Comparison of ENCODE assay signal across 8 mouse cellular contexts in genomic region chr7:28544051-28544601, GRCm38 (mm10). TPM values are rescaled to one million over a fixed set of nuclear protein-coding genes. Genes with fewer than 3 reads are reported as not detected.
DNase-seq lines count a peak whose midpoint lies in the region; ATAC-seq lines count a peak whose summit lies in the region.

No protein-coding gene starts in this region.

- 11% methylated on average over 23 of the region's 27 CpGs for WGBS in heart, embryonic 15.5 days
- 2% methylated on average over 25 of the region's 27 CpGs for WGBS in hindbrain, embryonic 10.5 days
- WGBS in neural tube, embryonic 14.5 days: 3% methylated on average over 22 of the region's 27 CpGs

- no peak for DNase-seq in heart, postnatal 10 days
- peak; percentile 58 for DNase-seq in hindbrain, embryonic 10.5 days (ENCODE audit: low spot score)
- DNase-seq in kidney, postnatal 36 days: peak; percentile 56 to 71
- no peak for DNase-seq in urinary bladder, postnatal 36 days (ENCODE audit: low spot score in 2 of 2)
- DNase-seq in spleen, postnatal 10 days (ENCODE audit: low spot score in 2 of 2): no peak

- peak overlapping the region; percentile 49 for H3K4me2 ChIP-seq in heart, embryonic 15.5 days
- H3K4me2 ChIP-seq in neural tube, embryonic 14.5 days (ENCODE audit: low read depth, low read length): peak overlapping the region; percentile 25

- no peaks in the 10 kb centered on the region for H3K36me3 ChIP-seq in heart, embryonic 15.5 days
- H3K36me3 ChIP-seq in hindbrain, embryonic 10.5 days: no peaks in the 10 kb centered on the region
- no peaks in the 10 kb centered on the region for H3K36me3 ChIP-seq in neural tube, embryonic 14.5 days (ENCODE audit: control insufficient read depth, insufficient read depth, low read length)

- no peak for ATAC-seq in heart, embryonic 15.5 days (replicated peaks; ENCODE audit: insufficient number of reproducible peaks, insufficient read depth, low FRiP score, low read depth)
- peak; percentile 23; the same call in 1 of the 2 replicates for ATAC-seq in neural tube, embryonic 14.5 days (ENCODE audit: low read depth)
- no peak for ATAC-seq in megakaryocyte, adult 5-6 weeks (ENCODE audit: poor library complexity, severe bottlenecking)

- peaks cover 16% of the 10 kb centered on the region for H3K4me1 ChIP-seq in heart, embryonic 15.5 days (replicated peaks)
- H3K4me1 ChIP-seq in hindbrain, embryonic 10.5 days (replicated peaks): peaks cover 43% of the 10 kb centered on the region
- H3K4me1 ChIP-seq in neural tube, embryonic 14.5 days (ENCODE audit: control insufficient read depth, insufficient read depth, low read length): peaks cover 6% of the 10 kb centered on the region; the same call in 1 of the 2 replicates

- peaks cover 59% of the 10 kb centered on the region for H3K27me3 ChIP-seq in heart, embryonic 15.5 days
- peaks cover 50% of the 10 kb centered on the region for H3K27me3 ChIP-seq in hindbrain, embryonic 10.5 days (ENCODE audit: insufficient read depth, poor library complexity, severe bottlenecking)
- H3K27me3 ChIP-seq in neural tube, embryonic 14.5 days (ENCODE audit: control insufficient read depth, insufficient read depth, low read length): peaks cover 11% of the 10 kb centered on the region

- no peak overlapping the region for H3K27ac ChIP-seq in heart, embryonic 15.5 days
- H3K27ac ChIP-seq in hindbrain, embryonic 10.5 days: peak overlapping the region; percentile 79
- no peak overlapping the region for H3K27ac ChIP-seq in neural tube, embryonic 14.5 days (ENCODE audit: low read depth, low read length)

- no peaks in the 10 kb centered on the region for H3K9me3 ChIP-seq in heart, embryonic 15.5 days (replicated peaks)
- H3K9me3 ChIP-seq in hindbrain, embryonic 10.5 days: no peaks in the 10 kb centered on the region
- no peaks in the 10 kb centered on the region for H3K9me3 ChIP-seq in neural tube, embryonic 14.5 days (ENCODE audit: control insufficient read depth, low read length)

- intact Hi-C loops in heart, postnatal 10 days (cut with DNase I): no loop called here

- 0 out of 2 replicates have a peak overlapping the region, but pooled peaks have one; percentile 1 for H3K4me3 ChIP-seq in heart, embryonic 15.5 days
- H3K4me3 ChIP-seq in hindbrain, embryonic 10.5 days: peak overlapping the region; percentile 49
- H3K4me3 ChIP-seq in neural tube, embryonic 14.5 days (ENCODE audit: low read depth, low read length): no peak overlapping the region

- no peak overlapping the region for H3K9ac ChIP-seq in heart, embryonic 15.5 days
- no peak overlapping the region for H3K9ac ChIP-seq in neural tube, embryonic 14.5 days (replicated peaks; ENCODE audit: low read depth, low read length)

RNA-seq across cellular contexts. Expression of gene Nccrp1, which starts 2.9 kb away (rescaled TPM):
- not detected in 2 replicates for polyA plus RNA-seq in heart, embryonic 15.5 days (2015; fragmentation: Nextera tagmentation; extraction: Ambion mirVana)
- total RNA-seq in heart, postnatal 10 days (2021): not detected
- 0.10 TPM in 1 of 2 replicates, not detected in the other for polyA plus RNA-seq in hindbrain, embryonic 10.5 days (2016; fragmentation: Nextera tagmentation; extraction: Ambion mirVana)
- polyA plus RNA-seq in neural tube, embryonic 14.5 days (2014; fragmentation: Nextera tagmentation; extraction: Ambion mirVana): 0.17 TPM in 1 of 2 replicates, not detected in the other
- 1.4 and 2.2 TPM in 2 replicates for total RNA-seq in megakaryocyte, adult 5-6 weeks (2015)
- total RNA-seq in megakaryocyte, adult 5-6 weeks (2017): 0.26 TPM in 1 of 2 replicates, not detected in the other

RNA-seq across cellular contexts. Expression of gene Sycn, which starts 3.4 kb away (rescaled TPM):
- polyA plus RNA-seq in heart, embryonic 15.5 days (2015; fragmentation: Nextera tagmentation; extraction: Ambion mirVana): not detected in 2 replicates
- not detected for total RNA-seq in heart, postnatal 10 days (2021)
- not detected in 2 replicates for polyA plus RNA-seq in hindbrain, embryonic 10.5 days (2016; fragmentation: Nextera tagmentation; extraction: Ambion mirVana)
- polyA plus RNA-seq in neural tube, embryonic 14.5 days (2014; fragmentation: Nextera tagmentation; extraction: Ambion mirVana): not detected in 2 replicates
- total RNA-seq in megakaryocyte, adult 5-6 weeks (2015): not detected in 2 replicates
- total RNA-seq in megakaryocyte, adult 5-6 weeks (2017): not detected in 2 replicates

RNA-seq across cellular contexts. Expression of gene Ifnl3, which starts 21.5 kb away (rescaled TPM):
- polyA plus RNA-seq in heart, embryonic 15.5 days (2015; fragmentation: Nextera tagmentation; extraction: Ambion mirVana): not detected in 2 replicates
- not detected for total RNA-seq in heart, postnatal 10 days (2021)
- not detected in 2 replicates for polyA plus RNA-seq in hindbrain, embryonic 10.5 days (2016; fragmentation: Nextera tagmentation; extraction: Ambion mirVana)
- not detected in 2 replicates for polyA plus RNA-seq in neural tube, embryonic 14.5 days (2014; fragmentation: Nextera tagmentation; extraction: Ambion mirVana)
- not detected in 2 replicates for total RNA-seq in megakaryocyte, adult 5-6 weeks (2015)
- total RNA-seq in megakaryocyte, adult 5-6 weeks (2017): not detected in 2 replicates

RNA-seq across cellular contexts. Expression of gene Ifnl2, which starts 33.9 kb away (rescaled TPM):
- not detected in 2 replicates for polyA plus RNA-seq in heart, embryonic 15.5 days (2015; fragmentation: Nextera tagmentation; extraction: Ambion mirVana)
- not detected for total RNA-seq in heart, postnatal 10 days (2021)
- polyA plus RNA-seq in hindbrain, embryonic 10.5 days (2016; fragmentation: Nextera tagmentation; extraction: Ambion mirVana): not detected in 2 replicates
- polyA plus RNA-seq in neural tube, embryonic 14.5 days (2014; fragmentation: Nextera tagmentation; extraction: Ambion mirVana): not detected in 2 replicates
- total RNA-seq in megakaryocyte, adult 5-6 weeks (2015): not detected in 2 replicates
- not detected in 2 replicates for total RNA-seq in megakaryocyte, adult 5-6 weeks (2017)

RNA-seq across cellular contexts. Expression of gene Samd4b, which starts 53.8 kb away (rescaled TPM):
- 17.9 and 25.6 TPM in 2 replicates for polyA plus RNA-seq in heart, embryonic 15.5 days (2015; fragmentation: Nextera tagmentation; extraction: Ambion mirVana)
- 10 to 100 TPM; 37.7 to 40.4 TPM for total RNA-seq in heart, postnatal 10 days (2021)
- polyA plus RNA-seq in hindbrain, embryonic 10.5 days (2016; fragmentation: Nextera tagmentation; extraction: Ambion mirVana): 34.0 and 44.0 TPM in 2 replicates
- polyA plus RNA-seq in neural tube, embryonic 14.5 days (2014; fragmentation: Nextera tagmentation; extraction: Ambion mirVana): 24.3 and 25.1 TPM in 2 replicates
- total RNA-seq in megakaryocyte, adult 5-6 weeks (2015): 30.2 and 35.4 TPM in 2 replicates
- total RNA-seq in megakaryocyte, adult 5-6 weeks (2017): 6.1 and 7.1 TPM in 2 replicates

Comparison
In these comparisons a context has a peak if more than half of its experiments do, and no peak if none do; other contexts are left out.
1. DNase-seq: peak in hindbrain, embryonic 10.5 days (single experiment) and kidney, postnatal 36 days (2 of 2); none in heart, postnatal 10 days (0 of 2), urinary bladder, postnatal 36 days (0 of 2) and spleen, postnatal 10 days (0 of 2).